ENCODE assay signal across 11 mouse cellular contexts in the genomic region with DNA sequence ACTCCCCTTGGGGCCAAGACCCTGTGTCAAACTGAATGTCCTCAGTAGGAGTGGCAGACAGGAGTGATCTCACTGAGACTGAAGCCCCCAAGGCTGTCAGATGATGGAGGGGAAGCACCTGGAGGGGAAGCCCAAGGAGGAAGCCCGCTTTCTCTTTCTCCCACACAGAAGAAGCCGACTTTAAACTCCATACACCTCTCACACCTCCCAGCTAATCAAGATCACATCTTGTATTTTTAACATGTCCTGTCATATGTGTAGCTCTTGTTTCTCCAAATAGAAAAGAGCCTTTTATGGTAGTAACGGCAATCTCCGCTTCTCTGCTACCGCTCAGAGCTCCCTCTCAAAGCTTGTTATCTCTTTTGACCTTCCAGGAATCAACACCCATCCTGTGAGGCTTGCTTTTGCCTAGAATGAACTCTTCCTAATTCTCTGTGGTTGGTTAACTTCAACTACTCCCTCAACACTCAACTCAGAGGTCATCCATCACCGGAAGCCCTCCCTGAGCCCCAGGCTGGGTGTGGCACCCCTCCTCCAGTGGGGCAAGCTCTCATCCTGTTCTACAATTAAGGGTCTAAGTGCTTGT. TPM values are rescaled to one million over a fixed set of nuclear protein-coding genes. Genes with fewer than 3 reads are reported as not detected.
DNase-seq lines count a peak whose midpoint lies in the region; ATAC-seq and TF ChIP-seq lines count a peak whose summit lies in the region.
"Had no signal": no experiment of that assay in that cellular context is flagged by ENCODE, and none has a peak within 500 bp of the region (broad histone marks: within the 10 kb centered on the region; RNA-seq: fewer than 3 reads in every experiment).

No protein-coding gene starts in this region.

- peak; percentile 25 for DNase-seq in gastrocnemius, adult 2 months
- DNase-seq in gastrocnemius, adult 8-10 months (ENCODE audit: low spot score in 2 of 2), result no peak
- peak; percentile 52 to 55 for DNase-seq in spleen, adult 18-20 months
- no peak for DNase-seq in right cerebral cortex, postnatal 10 days (ENCODE audit: low spot score in 2 of 2)
- DNase-seq in forebrain, postnatal 0 days, result no peak
- no peak for DNase-seq in gastrocnemius, adult 18-20 months (ENCODE audit: low spot score)
- DNase-seq: layer of hippocampus, adult 9-11 months had no signal

- ATAC-seq in intestine, postnatal 0 days, result no peak
- no peak for ATAC-seq in forebrain, postnatal 0 days
- ATAC-seq: forebrain, embryonic 14.5 days had no signal

- no peak overlapping the region for H3K9ac ChIP-seq in intestine, postnatal 0 days (ENCODE audit: low read depth, low read length)
- H3K9ac ChIP-seq in forebrain, postnatal 0 days, result no peak overlapping the region

- H3K36me3 ChIP-seq in intestine, postnatal 0 days (ENCODE audit: control insufficient read depth, insufficient read depth), result no peaks in the 10 kb centered on the region
- no peaks in the 10 kb centered on the region for H3K36me3 ChIP-seq in forebrain, postnatal 0 days (ENCODE audit: insufficient read depth)

- no peak for TF ChIP-seq POLR2A in bone marrow, adult 2 months (IDR thresholded peaks at IDR 0.05; ENCODE audit: borderline replicate concordance, control insufficient read depth, low read depth, low read length)

- H3K9me3 ChIP-seq in intestine, postnatal 0 days (ENCODE audit: control insufficient read depth), result no peaks in the 10 kb centered on the region
- H3K9me3 ChIP-seq in forebrain, postnatal 0 days (ENCODE audit: low read length), result no peaks in the 10 kb centered on the region

- peaks cover 8% of the 10 kb centered on the region; the same call in 1 of the 2 replicates for H3K4me1 ChIP-seq in bone marrow, adult 2 months (ENCODE audit: control insufficient read depth, insufficient read depth, low read length)
- H3K4me1 ChIP-seq in intestine, postnatal 0 days (replicated peaks; ENCODE audit: control insufficient read depth, insufficient read depth, low read length), result no peaks in the 10 kb centered on the region
- no peaks in the 10 kb centered on the region for H3K4me1 ChIP-seq in forebrain, postnatal 0 days (ENCODE audit: insufficient read depth)

- peak overlapping the region; percentile 99 for H3K27ac ChIP-seq in gastrocnemius, adult 2 months
- peak overlapping the region; percentile 83 for H3K27ac ChIP-seq in bone marrow, adult 2 months (ENCODE audit: control insufficient read depth, insufficient read depth, low read depth, low read length, poor library complexity)
- no peak overlapping the region for H3K27ac ChIP-seq in intestine, postnatal 0 days (ENCODE audit: low read depth, low read length)
- H3K27ac ChIP-seq in forebrain, postnatal 0 days (ENCODE audit: low read depth, low read length), result no peak overlapping the region

- peak overlapping the region; percentile 64 for H3K4me3 ChIP-seq in gastrocnemius, adult 2 months
- peak overlapping the region; percentile 40 for H3K4me3 ChIP-seq in bone marrow, adult 2 months (replicated peaks; ENCODE audit: control insufficient read depth, low read depth, low read length)
- H3K4me3 ChIP-seq in intestine, postnatal 0 days (ENCODE audit: low read depth, low read length), result no peak overlapping the region
- no peak overlapping the region for H3K4me3 ChIP-seq in forebrain, postnatal 0 days (ENCODE audit: low read depth, low read length)
- H3K4me3 ChIP-seq: myocyte had no signal

- 4% methylated on average over 6 of the region's 6 CpGs for WGBS in bone marrow, adult 2 months
- 43% methylated on average over 6 of the region's 6 CpGs for WGBS in intestine, postnatal 0 days
- WGBS in forebrain, postnatal 0 days, result 88% methylated on average over 6 of the region's 6 CpGs

- H3K4me2 ChIP-seq in intestine, postnatal 0 days (replicated peaks; ENCODE audit: low read depth), result peak overlapping the region; percentile 21; the same call in 1 of the 2 replicates
- H3K4me2 ChIP-seq in forebrain, postnatal 0 days (ENCODE audit: low read depth), result no peak overlapping the region

- intact Hi-C loops in gastrocnemius, adult 2 months (cut with DNase I), result no loop called here

- H3K27me3 ChIP-seq in intestine, postnatal 0 days (replicated peaks; ENCODE audit: control insufficient read depth, insufficient read depth, low read length), result no peaks in the 10 kb centered on the region
- H3K27me3 ChIP-seq in forebrain, postnatal 0 days (ENCODE audit: insufficient read depth, low read length), result peaks cover 5% of the 10 kb centered on the region; the same call in 1 of the 2 replicates

- no peak for TF ChIP-seq CTCF in gastrocnemius, adult 2 months (IDR thresholded peaks at IDR 0.05)
- TF ChIP-seq CTCF in bone marrow, adult 2 months (IDR thresholded peaks at IDR 0.05; ENCODE audit: control insufficient read depth, insufficient read depth, low read length), result no peak
- TF ChIP-seq CTCF in intestine, postnatal 0 days (IDR thresholded peaks at IDR 0.05; ENCODE audit: low read depth), result no peak
- TF ChIP-seq CTCF in forebrain, postnatal 0 days (IDR thresholded peaks at IDR 0.05; ENCODE audit: low read depth), result no peak

RNA-seq across cellular contexts. Expression of a gene that starts 8.5 kb away (rescaled TPM):
- total RNA-seq in gastrocnemius, adult 2 months (2021), result 10 to 100 TPM; 93.3 to 95.0 TPM
- total RNA-seq in gastrocnemius, adult 8-10 months (2022), result 100 to 1,000 TPM in 3 of 4 experiments, 10 to 100 TPM in 1; 81.2 to 107 (median 103) TPM
- 51.6 and 119 TPM in 2 replicates for polyA plus RNA-seq in bone marrow, adult 2 months (2011; ENCODE audit: insufficient read depth, insufficient read length, low replicate concordance, missing spikeins)
- 11.7 and 14.2 TPM in 2 replicates for polyA plus RNA-seq in intestine, postnatal 0 days (2015; fragmentation: Nextera tagmentation; extraction: Ambion mirVana)
- 5.9 and 8.0 TPM in 2 replicates for total RNA-seq in forebrain, postnatal 0 days (2014; rRNA removed)
- 7.5 and 7.9 TPM in 2 replicates for polyA plus RNA-seq in forebrain, postnatal 0 days (2015; fragmentation: Nextera tagmentation; extraction: Ambion mirVana)
- 100 to 1,000 TPM in 1 of 2 experiments, 10 to 100 TPM in 1; 89.6 to 103 TPM for total RNA-seq in gastrocnemius, adult 18-20 months (2021)

Comparison
In these comparisons a context has a peak if more than half of its experiments do, and no peak if none do; other contexts are left out.
1. DNase-seq: peak in gastrocnemius, adult 2 months (single experiment) and spleen, adult 18-20 months (2 of 2); none in gastrocnemius, adult 8-10 months (0 of 2), right cerebral cortex, postnatal 10 days (0 of 2), forebrain, postnatal 0 days (single experiment) and gastrocnemius, adult 18-20 months (single experiment).
2. H3K27ac ChIP-seq: peak in gastrocnemius, adult 2 months (single experiment) and bone marrow, adult 2 months (single experiment); none in intestine, postnatal 0 days (single experiment) and forebrain, postnatal 0 days (single experiment).
3. H3K4me3 ChIP-seq: peak in gastrocnemius, adult 2 months (single experiment) and bone marrow, adult 2 months (single experiment); none in intestine, postnatal 0 days (single experiment) and forebrain, postnatal 0 days (single experiment).